Mouse (Mus musculus): ENCODE results near the gene Tex13b. TPM values are rescaled to one million over a fixed set of nuclear protein-coding genes. Genes with fewer than 3 reads are reported as not detected.

Gene Tex13b
- polyA plus RNA-seq, 1 experiment from 2014 or later, result not detected

Other genes with a start within 250 kb of the Tex13b start
- 112 and 115 TPM in 2 replicates for gene Tsc22d3, start 212.8 kb downstream of the Tex13b start, polyA plus RNA-seq (2016; fragmentation: Nextera tagmentation; extraction: Ambion mirVana)
- 1.7 and 1.8 TPM in 2 replicates for gene Mid2, start 148.8 kb downstream of the Tex13b start, polyA plus RNA-seq (2016; fragmentation: Nextera tagmentation; extraction: Ambion mirVana)
- gene Vsig1, start 94.2 kb upstream of the Tex13b start, polyA plus RNA-seq (2016; fragmentation: Nextera tagmentation; extraction: Ambion mirVana), result not detected in 2 replicates
- 52.7 and 55.4 TPM in 2 replicates for gene Psmd10, start 143.3 kb upstream of the Tex13b start, polyA plus RNA-seq (2016; fragmentation: Nextera tagmentation; extraction: Ambion mirVana)
- 12.3 and 14.7 TPM in 2 replicates for gene Atg4a, start 143.5 kb upstream of the Tex13b start, polyA plus RNA-seq (2016; fragmentation: Nextera tagmentation; extraction: Ambion mirVana)

Data from embryonic facial prominence, embryonic 10.5 days (tissue).